Mouse (Mus musculus): Measurements from ENCODE around the gene Dcst2. TPM values are rescaled to one million over a fixed set of nuclear protein-coding genes. Genes with fewer than 3 reads are reported as not detected.
A peak's percentile ranks its signal among the peaks of the same experiment; 100 is the strongest.

Gene Dcst2
- polyA plus RNA-seq, 1 experiment from 2014 or later: not detected

DNA sequence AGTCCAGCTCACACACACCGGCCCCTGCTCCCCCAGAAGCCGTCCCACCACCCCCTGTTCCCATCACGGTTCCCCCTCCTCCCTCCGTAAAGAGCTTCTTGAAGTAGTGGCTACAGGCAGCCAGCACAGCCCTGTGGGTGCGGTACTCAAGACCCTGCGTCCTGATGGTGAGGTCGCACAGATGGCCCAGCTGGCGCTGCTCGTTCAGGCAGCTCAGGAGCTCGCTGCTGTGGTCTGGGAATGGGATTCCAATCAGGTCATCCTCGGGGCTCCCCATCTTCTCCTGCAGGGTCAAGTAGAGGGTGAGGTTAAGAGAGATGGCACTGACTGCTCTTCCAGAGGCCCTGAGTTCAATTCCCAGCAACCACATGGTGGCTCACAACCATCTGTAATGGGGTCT lies 19.5 kb downstream of the Dcst2 start:
- no peak overlapping the region for H3K4me3 ChIP-seq
- H3K9me3 ChIP-seq (replicated peaks): no peaks in the 10 kb centered on the region
- no peak overlapping the region for H3K4me2 ChIP-seq
- no peak for ATAC-seq (ENCODE audit: insufficient number of reproducible peaks, low FRiP score)
- no peaks in the 10 kb centered on the region for H3K27me3 ChIP-seq (replicated peaks)
- WGBS: 81% methylated on average over 11 of the region's 11 CpGs
- no peak overlapping the region for H3K27ac ChIP-seq (ENCODE audit: poor library complexity, severe bottlenecking)
- H3K9ac ChIP-seq: no peak overlapping the region
- H3K4me1 ChIP-seq (replicated peaks): peaks cover 27% of the 10 kb centered on the region
- peaks cover 23% of the 10 kb centered on the region for H3K36me3 ChIP-seq

DNA sequence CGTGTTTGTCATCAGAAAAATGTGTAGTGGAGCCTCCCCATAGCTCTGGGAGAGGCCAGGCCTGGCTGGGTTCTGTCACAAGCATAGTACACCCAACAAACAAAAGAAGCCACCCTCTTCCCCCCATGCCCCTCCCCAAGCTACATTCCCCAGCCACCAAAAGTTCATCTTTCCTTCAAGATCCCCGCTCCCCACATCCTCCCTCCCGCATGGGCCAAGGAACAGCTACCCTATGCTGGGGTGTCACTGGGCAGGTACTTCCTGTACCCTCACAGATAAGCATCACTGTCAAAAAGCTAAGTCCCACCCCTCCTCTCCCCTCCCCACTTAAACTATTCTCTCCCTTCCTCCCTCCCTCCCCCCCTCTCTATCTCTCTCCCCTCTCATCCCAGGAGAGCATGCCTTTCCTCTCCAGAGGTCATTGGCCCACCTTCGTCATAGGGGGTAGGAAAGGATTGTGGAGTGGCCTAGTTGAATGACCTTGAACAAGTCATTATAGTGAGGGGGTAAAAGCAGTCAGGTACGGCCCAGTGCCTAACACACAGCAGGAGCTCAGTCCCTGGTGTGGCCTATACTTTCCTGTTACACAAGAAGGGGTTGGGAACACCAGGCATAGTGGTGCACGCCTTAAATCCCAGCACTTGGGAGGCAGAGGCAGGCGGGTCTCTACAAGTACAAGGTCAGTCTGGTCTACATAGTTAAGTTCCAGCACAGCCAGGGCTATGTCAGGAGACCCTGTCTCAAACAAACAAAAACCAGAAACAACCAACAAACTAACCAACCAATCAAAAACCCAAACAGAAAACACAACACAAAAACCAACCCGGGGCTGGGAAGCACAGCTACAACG lies 20.5 kb downstream of the Dcst2 start:
- no peak for ATAC-seq (ENCODE audit: insufficient number of reproducible peaks, low FRiP score)
- Histone ChIP-seq H3K9me3 (replicated peaks) (no peaks in the 10 kb centered on the region), H3K4me1 (replicated peaks) (peaks cover 28% of the 10 kb centered on the region), H3K4me3 (no peak overlapping the region), H3K27ac (ENCODE audit: poor library complexity, severe bottlenecking) (no peak overlapping the region), H3K36me3 (peaks cover 23% of the 10 kb centered on the region), H3K4me2 (no peak overlapping the region), H3K27me3 (replicated peaks) (no peaks in the 10 kb centered on the region), H3K9ac (no peak overlapping the region)
- 81% methylated on average over 9 of the region's 9 CpGs for WGBS

GRCm38 (mm10) chr3:89382950-89383349 lies 21.2 kb downstream of the Dcst2 start:
- peaks cover 23% of the 10 kb centered on the region for H3K36me3 ChIP-seq
- H3K4me2 ChIP-seq: no peak overlapping the region
- H3K4me1 ChIP-seq (replicated peaks): peaks cover 21% of the 10 kb centered on the region
- H3K9me3 ChIP-seq (replicated peaks): no peaks in the 10 kb centered on the region
- H3K9ac ChIP-seq: no peak overlapping the region
- no peak for ATAC-seq (ENCODE audit: insufficient number of reproducible peaks, low FRiP score)
- H3K27ac ChIP-seq (ENCODE audit: poor library complexity, severe bottlenecking): no peak overlapping the region
- 77% methylated on average over 5 of the region's 5 CpGs for WGBS
- H3K4me3 ChIP-seq: no peak overlapping the region
- H3K27me3 ChIP-seq (replicated peaks): no peaks in the 10 kb centered on the region

DNA sequence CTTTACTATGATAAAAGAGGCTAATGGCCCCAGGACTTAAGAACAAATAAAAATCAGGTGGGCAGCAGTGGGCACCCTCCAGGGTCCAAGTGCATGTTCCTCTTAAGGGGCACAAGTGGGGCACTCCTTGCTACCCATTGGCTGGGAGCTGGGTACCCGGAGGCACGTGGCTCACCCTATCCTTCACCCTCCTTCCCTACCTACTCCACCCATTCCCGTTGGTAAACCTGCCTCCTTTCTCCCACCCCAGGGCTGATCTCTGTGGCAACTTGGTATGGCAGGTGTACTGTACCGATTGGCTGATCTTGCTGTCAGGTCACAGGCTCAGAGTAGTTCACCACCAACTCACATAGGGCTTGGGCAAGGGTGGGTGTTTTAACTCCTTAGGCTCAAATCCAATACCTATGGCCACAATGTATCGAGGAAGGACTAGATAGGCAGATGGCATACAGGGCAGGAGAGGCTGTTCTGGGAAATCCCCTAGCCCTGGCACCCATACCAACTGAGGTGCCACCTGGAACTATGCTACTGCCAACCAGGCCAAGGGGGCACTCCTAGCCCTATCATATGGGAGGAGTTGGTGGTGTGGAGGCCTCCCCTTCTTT lies 22.0 kb downstream of the Dcst2 start:
- no peaks in the 10 kb centered on the region for H3K9me3 ChIP-seq (replicated peaks)
- H3K9ac ChIP-seq: no peak overlapping the region
- H3K36me3 ChIP-seq: peaks cover 23% of the 10 kb centered on the region
- no peak for ATAC-seq (ENCODE audit: insufficient number of reproducible peaks, low FRiP score)
- 86% methylated on average over 5 of the region's 5 CpGs for WGBS
- H3K27ac ChIP-seq (ENCODE audit: poor library complexity, severe bottlenecking): no peak overlapping the region
- H3K4me2 ChIP-seq: no peak overlapping the region
- peaks cover 14% of the 10 kb centered on the region for H3K4me1 ChIP-seq (replicated peaks)
- H3K4me3 ChIP-seq: no peak overlapping the region
- H3K27me3 ChIP-seq (replicated peaks): no peaks in the 10 kb centered on the region

DNA sequence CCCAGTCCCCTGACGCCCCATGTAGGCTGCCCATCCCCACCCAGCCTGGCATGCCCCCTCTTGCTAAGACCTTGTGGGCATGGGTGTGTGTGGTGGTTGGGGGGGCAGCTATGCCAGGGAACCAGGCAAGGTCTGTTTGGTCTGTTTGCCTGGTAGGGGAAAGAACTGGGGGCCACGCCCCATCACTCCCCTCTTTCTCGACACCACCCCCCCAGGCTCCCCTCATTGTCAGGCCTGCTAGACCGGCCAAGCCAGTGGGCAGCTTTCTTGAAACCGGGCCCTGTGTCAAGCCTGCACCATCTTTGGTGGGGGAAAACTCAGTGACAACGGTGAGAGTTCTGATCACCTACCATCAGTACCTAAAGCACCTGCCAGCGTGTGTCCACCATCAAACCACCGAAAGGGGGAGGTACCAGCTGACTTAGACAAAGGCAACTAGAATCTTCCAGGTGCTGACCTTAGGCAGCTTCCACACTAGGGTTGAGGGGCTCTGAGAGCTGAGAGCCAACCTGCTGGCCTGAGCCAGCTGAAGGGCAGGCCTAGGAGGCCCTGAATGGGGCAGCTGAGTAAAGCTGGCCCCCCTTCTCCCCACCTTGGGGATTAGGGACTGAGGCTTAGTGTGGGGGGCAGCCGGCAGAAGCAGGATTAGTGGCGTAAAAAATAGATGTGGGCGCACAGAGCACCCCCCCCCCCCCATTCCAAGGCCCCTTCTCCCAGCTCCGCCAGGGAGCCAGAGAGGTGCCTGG lies 22.7 kb downstream of the Dcst2 start:
- 74% methylated on average over 11 of the region's 12 CpGs for WGBS
- ATAC-seq (ENCODE audit: insufficient number of reproducible peaks, low FRiP score): no peak
- Histone ChIP-seq H3K4me2 (no peak overlapping the region), H3K9ac (no peak overlapping the region), H3K27ac (ENCODE audit: poor library complexity, severe bottlenecking) (no peak overlapping the region), H3K4me1 (replicated peaks) (peaks cover 16% of the 10 kb centered on the region), H3K9me3 (replicated peaks) (no peaks in the 10 kb centered on the region), H3K36me3 (peaks cover 18% of the 10 kb centered on the region), H3K4me3 (no peak overlapping the region), H3K27me3 (replicated peaks) (no peaks in the 10 kb centered on the region)

DNA sequence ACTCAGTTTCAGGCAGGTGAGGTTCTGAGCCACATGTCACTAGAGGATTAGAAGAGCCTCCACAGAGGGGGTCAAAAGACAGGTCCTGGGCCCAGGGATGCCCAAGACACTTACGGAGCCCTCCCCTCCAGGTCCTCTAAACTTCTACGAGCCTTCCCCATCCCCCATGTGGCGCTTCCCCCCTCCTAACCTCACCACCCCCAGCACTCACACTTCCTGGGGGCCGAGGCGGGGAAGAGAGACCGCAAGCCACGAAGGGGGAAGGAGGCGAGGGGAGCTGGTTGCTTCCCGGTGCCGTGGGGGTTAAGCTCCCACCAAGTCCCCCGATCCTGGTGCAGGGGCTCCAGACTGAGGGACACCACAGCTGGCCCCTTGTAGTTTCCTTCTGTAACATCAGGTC lies 23.7 kb downstream of the Dcst2 start:
- peaks cover 25% of the 10 kb centered on the region for H3K4me1 ChIP-seq (replicated peaks)
- H3K9ac ChIP-seq: no peak overlapping the region
- no peak overlapping the region for H3K4me2 ChIP-seq

GRCm38 (mm10) chr3:89386438-89387420 lies 25.0 kb downstream of the Dcst2 start:
- no peak overlapping the region for H3K27ac ChIP-seq (ENCODE audit: poor library complexity, severe bottlenecking)
- no peak for ATAC-seq (ENCODE audit: insufficient number of reproducible peaks, low FRiP score)
- H3K36me3 ChIP-seq: no peaks in the 10 kb centered on the region
- H3K27me3 ChIP-seq (replicated peaks): no peaks in the 10 kb centered on the region
- 61% methylated on average over 17 of the region's 17 CpGs for WGBS
- no peaks in the 10 kb centered on the region for H3K9me3 ChIP-seq (replicated peaks)
- H3K4me1 ChIP-seq (replicated peaks): peaks cover 38% of the 10 kb centered on the region
- no peak overlapping the region; the same call in 1 of the 2 replicates for H3K9ac ChIP-seq
- no peak overlapping the region for H3K4me3 ChIP-seq
- no peak overlapping the region; the same call in 1 of the 2 replicates for H3K4me2 ChIP-seq

More for the DNA sequence above, 23.7 kb downstream of the Dcst2 start:
- no peaks in the 10 kb centered on the region for H3K27me3 ChIP-seq (replicated peaks)
- peaks cover 9% of the 10 kb centered on the region for H3K36me3 ChIP-seq
- H3K9me3 ChIP-seq (replicated peaks): no peaks in the 10 kb centered on the region
- ATAC-seq (ENCODE audit: insufficient number of reproducible peaks, low FRiP score): no peak
- no peak overlapping the region for H3K4me3 ChIP-seq
- no peak overlapping the region for H3K27ac ChIP-seq (ENCODE audit: poor library complexity, severe bottlenecking)
- WGBS: 51% methylated on average over 11 of the region's 11 CpGs

- Histone ChIP-seq H3K27me3 (replicated peaks) (no peaks in the 10 kb centered on the region), H3K9ac (peak overlapping the region; percentile 11; the same call in 1 of the 2 replicates), H3K9me3 (replicated peaks) (no peaks in the 10 kb centered on the region), H3K4me3 (no peak overlapping the region), H3K4me1 (replicated peaks) (peaks cover 40% of the 10 kb centered on the region), H3K27ac (ENCODE audit: poor library complexity, severe bottlenecking) (no peak overlapping the region), H3K4me2 (no peak overlapping the region), H3K36me3 (no peaks in the 10 kb centered on the region)
- no peak for ATAC-seq (ENCODE audit: insufficient number of reproducible peaks, low FRiP score)
- 87% methylated on average over 11 of the region's 11 CpGs for WGBS
Measured at GRCm38 (mm10) chr3:89387632-89388031, 25.9 kb downstream of the Dcst2 start.

DNA sequence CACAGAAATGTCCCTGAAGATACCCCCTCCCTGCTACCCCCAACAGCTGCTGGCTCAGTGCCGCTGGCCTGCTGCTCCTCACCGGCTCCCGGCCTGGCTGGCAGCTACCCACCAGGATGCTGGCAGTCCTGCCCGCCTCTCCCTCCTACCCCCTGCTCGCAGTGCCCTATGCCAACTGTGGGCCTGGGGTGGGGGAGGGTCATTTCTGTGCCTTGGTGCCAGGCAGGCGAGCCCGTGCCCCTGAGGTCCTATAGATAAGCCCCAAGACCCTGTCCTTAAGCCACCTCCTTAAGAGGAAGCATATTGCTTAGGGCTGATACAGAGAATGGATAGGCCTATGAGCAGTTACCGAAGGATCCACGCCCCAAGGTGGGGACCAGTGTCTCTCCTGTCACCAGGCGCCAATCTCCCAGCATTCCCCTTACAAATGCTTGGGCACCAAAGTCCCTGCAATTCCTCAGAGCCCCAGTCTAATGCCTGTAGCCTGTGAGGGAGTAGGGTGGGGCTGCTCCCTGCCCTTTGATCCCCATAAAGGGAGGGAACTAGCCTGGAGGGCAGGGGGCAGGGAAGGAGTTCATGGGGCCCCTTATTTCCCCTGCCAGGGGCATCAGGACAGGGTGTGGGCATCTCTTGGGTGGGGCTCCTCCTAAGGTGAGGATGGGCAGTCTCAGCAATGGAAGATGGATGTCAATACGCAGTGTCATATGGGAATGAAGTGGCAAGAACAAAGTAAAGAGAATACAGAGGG lies 26.5 kb downstream of the Dcst2 start:
- H3K9me3 ChIP-seq (replicated peaks): no peaks in the 10 kb centered on the region
- no peak overlapping the region for H3K4me3 ChIP-seq
- no peak overlapping the region for H3K27ac ChIP-seq (ENCODE audit: poor library complexity, severe bottlenecking)
- no peaks in the 10 kb centered on the region for H3K27me3 ChIP-seq (replicated peaks)
- no peak for ATAC-seq (ENCODE audit: insufficient number of reproducible peaks, low FRiP score)
- WGBS: 77% methylated on average over 11 of the region's 11 CpGs
- no peak overlapping the region for H3K4me2 ChIP-seq
- H3K36me3 ChIP-seq: no peaks in the 10 kb centered on the region
- no peak overlapping the region for H3K9ac ChIP-seq
- peaks cover 40% of the 10 kb centered on the region for H3K4me1 ChIP-seq (replicated peaks)
